Mouse (Mus musculus) myocyte (in vitro differentiated cells): ENCODE measurements at regions not wholly inside any gene's neighbourhood (a gene's known extent, or its start where the extent isn't known, plus 50 kb on each side); places are given as distances from the start of the nearest gene placed in this dataset.

Source experiments
- H3K27me3 ChIP-seq: one replicate; pipeline ENCODE4 v1.6.1; 2011; ENCODE audit not compliant: control insufficient read depth, insufficient read depth, insufficient read length
- H3K36me3 ChIP-seq: one replicate; pipeline ENCODE4 v1.6.1; 2011; ENCODE audit not compliant: control insufficient read depth, insufficient read depth
- H3K4me2 ChIP-seq: one replicate; pipeline ENCODE4 v1.6.1; 2011; ENCODE audit warnings: low read depth, control low read depth
- H3K4me3 ChIP-seq: one replicate; pipeline ENCODE4 v1.5.1; 2011; ENCODE audit warnings: mild to moderate bottlenecking, control low read depth, moderate library complexity
- H3K79me2 ChIP-seq: one replicate; pipeline ENCODE4 v1.6.1; 2011; ENCODE audit not compliant: control insufficient read depth, insufficient read depth
- H3ac ChIP-seq: one replicate; pipeline ENCODE4 v1.6.1; 2011; ENCODE audit not compliant: control insufficient read depth, insufficient read length
- CEBPB ChIP-seq: IDR thresholded peaks from 2 replicates; pipeline ENCODE4 v1.6.1; 2011; ENCODE audit warnings: mild to moderate bottlenecking, moderate library complexity; ENCODE audit not compliant: poor library complexity, insufficient read depth, severe bottlenecking
- E2F4 ChIP-seq: IDR thresholded peaks from one replicate; pipeline ENCODE4 v1.6.1; 2011; ENCODE audit warnings: mild to moderate bottlenecking, control low read depth, moderate library complexity; ENCODE audit not compliant: insufficient read depth
- MAX ChIP-seq: IDR thresholded peaks from one replicate; pipeline ENCODE4 v1.6.1; 2011; ENCODE audit warnings: low read depth, mild to moderate bottlenecking, control low read depth
- MYOD1 ChIP-seq, 3 experiments: IDR thresholded peaks; one replicate each; pipeline ENCODE4 v1.6.1; 2011; ENCODE audit warnings: control low read depth in 2 of 3, low read depth in 2 of 3, mild to moderate bottlenecking in 2 of 3, moderate library complexity in 1 of 3; ENCODE audit not compliant: insufficient read length in 2 of 3, control insufficient read depth in 1 of 3
- MYOG ChIP-seq, 3 experiments: IDR thresholded peaks; one replicate each; pipeline ENCODE4 v1.6.1; 2011; ENCODE audit warnings: control low read depth in 2 of 3, low read depth in 2 of 3, mild to moderate bottlenecking in 2 of 3; ENCODE audit not compliant: insufficient read length in 2 of 3, control insufficient read depth in 1 of 3, insufficient read depth in 1 of 3
- POLR2A ChIP-seq: IDR thresholded peaks from one replicate; pipeline ENCODE4 v1.6.1; 2011; ENCODE audit warnings: low read depth, mild to moderate bottlenecking, control low read depth, moderate library complexity; ENCODE audit not compliant: insufficient read length
- POLR2AphosphoS2 ChIP-seq: IDR thresholded peaks from one replicate; pipeline ENCODE4 v1.6.1; 2011; ENCODE audit warnings: low read depth, control low read depth; ENCODE audit not compliant: insufficient read length
- REST ChIP-seq: IDR thresholded peaks from one replicate; pipeline ENCODE4 v1.6.1; 2011; ENCODE audit warnings: mild to moderate bottlenecking, control low read depth, moderate library complexity; ENCODE audit not compliant: insufficient read depth, insufficient read length
- SRF ChIP-seq: IDR thresholded peaks from one replicate; pipeline ENCODE4 v1.6.1; 2011; ENCODE audit warnings: low read depth; ENCODE audit not compliant: control insufficient read depth, insufficient read length
- TCF12 ChIP-seq: IDR thresholded peaks from one replicate; pipeline ENCODE4 v1.6.1; 2011; ENCODE audit warnings: mild to moderate bottlenecking, control low read depth; ENCODE audit not compliant: poor library complexity, insufficient read depth, severe bottlenecking
- TCF3 ChIP-seq: IDR thresholded peaks from one replicate; pipeline ENCODE4 v1.6.1; 2011; ENCODE audit warnings: low read depth, control low read depth; ENCODE audit not compliant: insufficient read length
- USF1 ChIP-seq: IDR thresholded peaks from one replicate; pipeline ENCODE4 v1.6.1; 2011; ENCODE audit warnings: low read depth, mild to moderate bottlenecking, control low read depth, moderate library complexity

- Histone ChIP-seq H3K36me3 (no peaks in the 10 kb centered on the region), H3K79me2 (no peaks in the 10 kb centered on the region), H3ac (no peak overlapping the region), H3K4me2 (no peak overlapping the region), H3K4me3 (no peak overlapping the region), H3K27me3 (no peaks in the 10 kb centered on the region)
- TF ChIP-seq TCF12 (no peak), TCF3 (no peak), SRF (no peak), MYOD1 (IDR thresholded peaks at IDR 0.05; ENCODE audit: control insufficient read depth in 1 of 3, insufficient read length in 2 of 3, low read depth in 2 of 3) (no peak), MAX (no peak), CEBPB (no peak), E2F4 (no peak), MYOG (IDR thresholded peaks at IDR 0.05; ENCODE audit: control insufficient read depth in 1 of 3, insufficient read depth in 1 of 3, insufficient read length in 2 of 3, low read depth in 2 of 3) (no peak), POLR2AphosphoS2 (no peak), REST (no peak), USF1 (no peak), POLR2A (no peak)
These were observed 297.8 kb upstream of the Pik3r1 start for GRCm38 (mm10) chr13:102065796-102066195.

- TF ChIP-seq TCF3 (no peak), POLR2AphosphoS2 (no peak)
- no peak overlapping the region for H3K4me3 ChIP-seq
- no peak overlapping the region for H3ac ChIP-seq
- no peaks in the 10 kb centered on the region for H3K27me3 ChIP-seq
- no peak overlapping the region for H3K4me2 ChIP-seq
- no peaks in the 10 kb centered on the region for H3K36me3 ChIP-seq
- no peaks in the 10 kb centered on the region for H3K79me2 ChIP-seq
These were observed 302.7 kb upstream of the Pik3r1 start for GRCm38 (mm10) chr13:102070740-102071139.

GRCm38 (mm10) chr13:102072366-102072765, 304.3 kb upstream of the Pik3r1 start:
- Histone ChIP-seq H3K36me3 (no peaks in the 10 kb centered on the region), H3K4me3 (no peak overlapping the region), H3ac (no peak overlapping the region), H3K4me2 (no peak overlapping the region), H3K79me2 (no peaks in the 10 kb centered on the region), H3K27me3 (no peaks in the 10 kb centered on the region)
- TF ChIP-seq TCF3 (no peak), E2F4 (no peak)

- Histone ChIP-seq H3K79me2 (no peaks in the 10 kb centered on the region), H3K4me2 (no peak overlapping the region)
- no peak for TF ChIP-seq POLR2A
- TF ChIP-seq TCF12 = no peak
- no peak for TF ChIP-seq MYOG (IDR thresholded peaks at IDR 0.05; ENCODE audit: control insufficient read depth in 1 of 3, insufficient read depth in 1 of 3, insufficient read length in 2 of 3, low read depth in 2 of 3)
- TF ChIP-seq USF1 = no peak
- no peak for TF ChIP-seq CEBPB
- TF ChIP-seq MYOD1 (IDR thresholded peaks at IDR 0.05; ENCODE audit: control insufficient read depth in 1 of 3, insufficient read length in 2 of 3, low read depth in 2 of 3) = no peak
- no peak for TF ChIP-seq POLR2AphosphoS2
- TF ChIP-seq REST = no peak
- no peak for TF ChIP-seq E2F4
- no peak for TF ChIP-seq MAX
- TF ChIP-seq SRF = no peak
These were observed 319.7 kb upstream of the Pik3r1 start for GRCm38 (mm10) chr13:102087766-102088165.

GRCm38 (mm10) chr13:102089551-102089950, 321.5 kb upstream of the Pik3r1 start:
- Histone ChIP-seq H3K27me3 (no peaks in the 10 kb centered on the region), H3ac (no peak overlapping the region), H3K79me2 (no peaks in the 10 kb centered on the region), H3K36me3 (no peaks in the 10 kb centered on the region), H3K4me3 (no peak overlapping the region), H3K4me2 (peak overlapping the region; percentile 14)
- TF ChIP-seq MYOG (IDR thresholded peaks at IDR 0.05; ENCODE audit: control insufficient read depth in 1 of 3, insufficient read depth in 1 of 3, insufficient read length in 2 of 3, low read depth in 2 of 3) (no peak), REST (no peak), SRF (no peak), USF1 (no peak), E2F4 (no peak), TCF3 (no peak), MYOD1 (IDR thresholded peaks at IDR 0.05; ENCODE audit: control insufficient read depth in 1 of 3, insufficient read length in 2 of 3, low read depth in 2 of 3) (no peak), CEBPB (no peak), POLR2AphosphoS2 (no peak), MAX (no peak), POLR2A (no peak), TCF12 (no peak)

More at GRCm38 (mm10) chr13:102087766-102088165, 319.7 kb upstream of the Pik3r1 start:
- Histone ChIP-seq H3K27me3 (no peaks in the 10 kb centered on the region), H3ac (no peak overlapping the region), H3K36me3 (no peaks in the 10 kb centered on the region), H3K4me3 (no peak overlapping the region)
